In genomic region chr17:33718944-33719725, GRCm38 (mm10) we compare ENCODE assay signal across 8 mouse cellular contexts. TPM values are rescaled to one million over a fixed set of nuclear protein-coding genes. Genes with fewer than 3 reads are reported as not detected.
A peak's percentile ranks its signal among the peaks of the same experiment; 100 is the strongest.
DNase-seq lines count a peak whose midpoint lies in the region; ATAC-seq and TF ChIP-seq lines count a peak whose summit lies in the region.

No protein-coding gene starts in this region.

- 0 out of 2 replicates have a peak overlapping the region, but pooled peaks have one; percentile 11 for H3K27ac ChIP-seq in left cerebral cortex, adult 2 months
- H3K27ac ChIP-seq in embryonic facial prominence, embryonic 15.5 days (replicated peaks): no peak overlapping the region
- peak overlapping the region; percentile 7; the same call in 1 of the 2 replicates for H3K27ac ChIP-seq in intestine, embryonic 14.5 days (ENCODE audit: low read depth)
- no peak overlapping the region for H3K27ac ChIP-seq in neural tube, embryonic 12.5 days

- H3K36me3 ChIP-seq in embryonic facial prominence, embryonic 15.5 days: no peaks in the 10 kb centered on the region
- no peaks in the 10 kb centered on the region for H3K36me3 ChIP-seq in intestine, embryonic 14.5 days (ENCODE audit: control insufficient read depth, insufficient read depth, low read length)
- H3K36me3 ChIP-seq in neural tube, embryonic 12.5 days: no peaks in the 10 kb centered on the region

- H3K9ac ChIP-seq in embryonic facial prominence, embryonic 15.5 days: no peak overlapping the region
- H3K9ac ChIP-seq in intestine, embryonic 14.5 days (ENCODE audit: low read length): no peak overlapping the region
- H3K9ac ChIP-seq in neural tube, embryonic 12.5 days: no peak overlapping the region

- 49% methylated on average over 10 of the region's 10 CpGs for WGBS in embryonic facial prominence, embryonic 15.5 days
- WGBS in intestine, embryonic 14.5 days: 48% methylated on average over 10 of the region's 10 CpGs
- WGBS in neural tube, embryonic 12.5 days: 49% methylated on average over 10 of the region's 10 CpGs

- peak overlapping the region; percentile 75 for H3K4me2 ChIP-seq in embryonic facial prominence, embryonic 15.5 days (replicated peaks)
- peak overlapping the region; percentile 35 for H3K4me2 ChIP-seq in intestine, embryonic 14.5 days (ENCODE audit: low read length)
- peak overlapping the region; percentile 65 for H3K4me2 ChIP-seq in neural tube, embryonic 12.5 days (replicated peaks)

- no peak for ATAC-seq in embryonic facial prominence, embryonic 15.5 days (ENCODE audit: insufficient number of reproducible peaks, low FRiP score, low TSS enrichment, low read depth)
- ATAC-seq in intestine, embryonic 14.5 days (replicated peaks; ENCODE audit: low FRiP score, low TSS enrichment, low read depth): peak; percentile 26; the same call in 1 of the 2 replicates
- peak; percentile 51 for ATAC-seq in neural tube, embryonic 12.5 days (ENCODE audit: low FRiP score, low read depth)

- H3K4me1 ChIP-seq in embryonic facial prominence, embryonic 15.5 days: no peaks in the 10 kb centered on the region
- 0 out of 2 replicates have a peak, but pooled peaks cover 5% of the 10 kb centered on the region for H3K4me1 ChIP-seq in intestine, embryonic 14.5 days (replicated peaks; ENCODE audit: control insufficient read depth, insufficient read depth, low read length)
- H3K4me1 ChIP-seq in neural tube, embryonic 12.5 days: no peaks in the 10 kb centered on the region

- H3K4me3 ChIP-seq in left cerebral cortex, adult 2 months: peak overlapping the region; percentile 54
- peak overlapping the region; percentile 85 for H3K4me3 ChIP-seq in embryonic facial prominence, embryonic 15.5 days (replicated peaks)
- peak overlapping the region; percentile 89 for H3K4me3 ChIP-seq in intestine, embryonic 14.5 days (ENCODE audit: low read depth, low read length)
- peak overlapping the region; percentile 82 for H3K4me3 ChIP-seq in neural tube, embryonic 12.5 days

- TF ChIP-seq CTCF in left cerebral cortex, adult 2 months (IDR thresholded peaks at IDR 0.05): no peak

- H3K27me3 ChIP-seq in embryonic facial prominence, embryonic 15.5 days: no peaks in the 10 kb centered on the region
- no peaks in the 10 kb centered on the region for H3K27me3 ChIP-seq in intestine, embryonic 14.5 days (replicated peaks; ENCODE audit: control insufficient read depth, insufficient read depth, low read length)
- no peaks in the 10 kb centered on the region for H3K27me3 ChIP-seq in neural tube, embryonic 12.5 days (replicated peaks)

- intact Hi-C loops in left cerebral cortex, adult 2 months (cut with DNase I): no loop called here
- intact Hi-C loops in left cerebral cortex, postnatal 10 days (cut with DNase I): no loop called here

- DNase-seq in left cerebral cortex, adult 2 months (ENCODE audit: extremely low spot score in 1 of 2, low spot score in 2 of 2): no peak
- no peak for DNase-seq in left cerebral cortex, postnatal 10 days (ENCODE audit: extremely low spot score in 1 of 2, low spot score in 2 of 2)
- no peak for DNase-seq in intestine, embryonic 14.5 days (ENCODE audit: low spot score)
- DNase-seq in frontal cortex, postnatal 14 days (ENCODE audit: low spot score in 2 of 2): no peak
- DNase-seq in layer of hippocampus, postnatal 14 days (ENCODE audit: low spot score in 2 of 2): no peak
- no peak for DNase-seq in lung, postnatal 14 days

- H3K9me3 ChIP-seq in embryonic facial prominence, embryonic 15.5 days (replicated peaks): no peaks in the 10 kb centered on the region
- H3K9me3 ChIP-seq in intestine, embryonic 14.5 days (ENCODE audit: control insufficient read depth, low read length): no peaks in the 10 kb centered on the region
- H3K9me3 ChIP-seq in neural tube, embryonic 12.5 days: no peaks in the 10 kb centered on the region

RNA-seq across cellular contexts. Expression of gene March2, which starts 0.7 kb away (rescaled TPM):
- 10 to 100 TPM; 93.2 to 94.9 TPM for total RNA-seq in left cerebral cortex, adult 2 months (2021)
- 10 to 100 TPM; 81.5 to 82.1 TPM for total RNA-seq in left cerebral cortex, postnatal 10 days (2021)
- 58.6 and 60.6 TPM in 2 replicates for polyA plus RNA-seq in embryonic facial prominence, embryonic 15.5 days (2015; fragmentation: Nextera tagmentation; extraction: Ambion mirVana)
- 47.0 and 47.2 TPM in 2 replicates for polyA plus RNA-seq in intestine, embryonic 14.5 days (2014; fragmentation: Nextera tagmentation; extraction: Ambion mirVana)
- 55.7 and 61.1 TPM in 2 replicates for polyA plus RNA-seq in neural tube, embryonic 12.5 days (2016; fragmentation: Nextera tagmentation; extraction: Ambion mirVana)
- 10 to 100 TPM; 84.7 to 89.0 TPM for total RNA-seq in layer of hippocampus, postnatal 14 days (2021)

RNA-seq across cellular contexts. Expression of gene Hnrnpm, which starts 32.5 kb away (rescaled TPM):
- total RNA-seq in left cerebral cortex, adult 2 months (2021): 100 to 1,000 TPM; 137 to 162 TPM
- total RNA-seq in left cerebral cortex, postnatal 10 days (2021): 100 to 1,000 TPM; 113 to 115 TPM
- 281 and 283 TPM in 2 replicates for polyA plus RNA-seq in embryonic facial prominence, embryonic 15.5 days (2015; fragmentation: Nextera tagmentation; extraction: Ambion mirVana)
- 309 and 366 TPM in 2 replicates for polyA plus RNA-seq in intestine, embryonic 14.5 days (2014; fragmentation: Nextera tagmentation; extraction: Ambion mirVana)
- polyA plus RNA-seq in neural tube, embryonic 12.5 days (2016; fragmentation: Nextera tagmentation; extraction: Ambion mirVana): 369 and 408 TPM in 2 replicates
- total RNA-seq in layer of hippocampus, postnatal 14 days (2021): 100 to 1,000 TPM; 128 to 134 TPM

RNA-seq across cellular contexts. Expression of gene Rab11b, which starts 41.2 kb away (rescaled TPM):
- total RNA-seq in left cerebral cortex, adult 2 months (2021): 100 to 1,000 TPM; 345 to 358 TPM
- total RNA-seq in left cerebral cortex, postnatal 10 days (2021): 100 to 1,000 TPM; 336 to 350 TPM
- polyA plus RNA-seq in embryonic facial prominence, embryonic 15.5 days (2015; fragmentation: Nextera tagmentation; extraction: Ambion mirVana): 269 and 325 TPM in 2 replicates
- 209 and 261 TPM in 2 replicates for polyA plus RNA-seq in intestine, embryonic 14.5 days (2014; fragmentation: Nextera tagmentation; extraction: Ambion mirVana)
- polyA plus RNA-seq in neural tube, embryonic 12.5 days (2016; fragmentation: Nextera tagmentation; extraction: Ambion mirVana): 412 and 463 TPM in 2 replicates
- total RNA-seq in layer of hippocampus, postnatal 14 days (2021): 100 to 1,000 TPM; 281 to 286 TPM

Comparison
In these comparisons a context has a peak if more than half of its experiments do, and no peak if none do; other contexts are left out.
1. H3K27ac ChIP-seq: peak in left cerebral cortex, adult 2 months (single experiment) and intestine, embryonic 14.5 days (single experiment); none in embryonic facial prominence, embryonic 15.5 days (single experiment) and neural tube, embryonic 12.5 days (single experiment).
2. Peak in every context shown above with its lines, with median percentiles within 50 percentile points of each other: H3K4me3 ChIP-seq and H3K4me2 ChIP-seq.